Mouse (Mus musculus) naive thymus-derived CD4-positive, alpha-beta T cell, adult 2 months (primary cell): ENCODE measurements around the gene Plbd2.
A peak's percentile ranks its signal among the peaks of the same experiment; 100 is the strongest.

Experiments
- DNase-seq: peaks from one replicate; pipeline ENCODE4 v3.0.0-alpha.2; 2011; ENCODE audit warnings: low read depth

Gene Plbd2

GRCm38 (mm10) chr5:120510982-120511642, 7.7 kb upstream of the Plbd2 start, which contains the start of gene Slc8b1:
Gene Slc8b1 (plus strand): TSS chr5:120511168.
- DNase-seq, result peak; percentile 95

- DNase-seq, result no peak
Measured at GRCm38 (mm10) chr5:120507311-120507710, 3.9 kb upstream of the Plbd2 start.

GRCm38 (mm10) chr5:120506490-120506889, 3.1 kb upstream of the Plbd2 start:
- DNase-seq, result no peak

- DNase-seq, result no peak
Measured at GRCm38 (mm10) chr5:120505781-120506180, 2.4 kb upstream of the Plbd2 start.

- DNase-seq, result peak; percentile 77
Measured at GRCm38 (mm10) chr5:120505368-120505767, 1.9 kb upstream of the Plbd2 start.

GRCm38 (mm10) chr5:120502675-120503143, 716 bp downstream of the Plbd2 start:
- no peak for DNase-seq

- no peak for DNase-seq
Measured at GRCm38 (mm10) chr5:120502147-120502621, 1.2 kb downstream of the Plbd2 start.

GRCm38 (mm10) chr5:120500609-120501008, 2.8 kb downstream of the Plbd2 start:
- DNase-seq, result peak; percentile 32

GRCm38 (mm10) chr5:120499202-120499601, 4.2 kb downstream of the Plbd2 start:
- no peak for DNase-seq

GRCm38 (mm10) chr5:120497071-120497470, 6.4 kb downstream of the Plbd2 start:
- DNase-seq, result no peak

- no peak for DNase-seq
Measured at GRCm38 (mm10) chr5:120495703-120496226, 7.7 kb downstream of the Plbd2 start.

- no peak for DNase-seq
Measured at GRCm38 (mm10) chr5:120495064-120495702, 8.2 kb downstream of the Plbd2 start.

- DNase-seq, result no peak
Measured at GRCm38 (mm10) chr5:120493873-120494395, 9.5 kb downstream of the Plbd2 start.

GRCm38 (mm10) chr5:120493440-120493839, 10.0 kb downstream of the Plbd2 start:
- DNase-seq, result no peak

- DNase-seq, result no peak
Measured at GRCm38 (mm10) chr5:120492437-120492836, 11.0 kb downstream of the Plbd2 start.

GRCm38 (mm10) chr5:120490679-120491192, 12.7 kb downstream of the Plbd2 start:
- no peak for DNase-seq

- DNase-seq, result no peak
Measured at GRCm38 (mm10) chr5:120487844-120488243, 15.6 kb downstream of the Plbd2 start.

GRCm38 (mm10) chr5:120483399-120483798, 20.0 kb downstream of the Plbd2 start:
- no peak for DNase-seq

GRCm38 (mm10) chr5:120481205-120481604, 22.2 kb downstream of the Plbd2 start:
- DNase-seq, result no peak

GRCm38 (mm10) chr5:120479538-120479937, 23.9 kb downstream of the Plbd2 start:
- peak; percentile 41 for DNase-seq

GRCm38 (mm10) chr5:120477993-120478392, 25.4 kb downstream of the Plbd2 start:
- no peak for DNase-seq

- DNase-seq, result no peak
Measured at GRCm38 (mm10) chr5:120476296-120476695, 27.1 kb downstream of the Plbd2 start, which contains the start of gene Sds. Gene Sds (plus strand): TSS chr5:120476526.

- no peak for DNase-seq
Measured at GRCm38 (mm10) chr5:120475861-120476260, 27.6 kb downstream of the Plbd2 start.
